Mouse (Mus musculus): Measurements from ENCODE around the gene Phf21a. TPM values are rescaled to one million over a fixed set of nuclear protein-coding genes. Genes with fewer than 3 reads are reported as not detected.

Phf21a gene
- total RNA-seq, 2 experiments from 2014 or later, result 48.8 to 81.2 TPM

DNA sequence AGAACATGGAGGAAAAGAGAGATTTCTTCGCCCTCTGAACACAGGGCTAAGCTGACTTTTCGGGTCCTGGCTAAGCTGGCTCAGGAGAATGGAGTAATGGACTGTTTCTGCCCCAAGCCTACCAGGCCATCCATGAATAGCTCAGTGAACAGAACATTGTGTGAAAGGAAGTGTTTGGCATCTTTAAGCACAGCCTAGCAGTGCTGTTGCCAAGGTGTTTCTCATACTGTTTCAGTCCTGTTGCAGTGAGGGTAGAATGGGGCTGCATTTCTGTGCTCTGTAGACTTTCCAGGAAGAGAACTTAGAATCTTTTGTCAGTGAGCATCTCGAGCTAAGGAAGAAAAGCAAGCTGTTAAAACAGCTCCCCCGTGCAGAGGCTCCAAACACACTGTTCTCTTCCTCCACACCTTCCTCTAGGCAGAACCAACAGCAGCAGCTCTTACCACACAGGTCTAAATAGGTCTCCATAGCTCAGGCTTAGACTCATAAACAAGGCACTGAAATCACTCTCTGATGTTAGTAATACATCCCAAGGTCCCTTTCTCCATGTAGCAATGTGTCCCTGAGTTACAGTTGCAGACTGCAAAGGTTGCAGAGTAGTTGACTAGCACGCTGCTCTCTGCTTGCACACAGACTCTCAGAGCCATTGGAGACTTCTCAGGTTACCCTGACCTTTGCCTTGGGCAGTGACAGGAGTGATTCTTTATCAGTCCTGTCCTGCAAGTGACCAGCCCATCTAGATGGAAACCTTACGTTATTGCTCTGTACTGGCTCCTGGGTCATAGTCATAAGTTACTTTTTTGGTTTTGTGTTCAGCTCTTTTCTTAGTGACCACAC, 256.9 kb downstream of the Phf21a start:
- ATAC-seq (ENCODE audit: poor library complexity, severe bottlenecking), result no peak

DNA sequence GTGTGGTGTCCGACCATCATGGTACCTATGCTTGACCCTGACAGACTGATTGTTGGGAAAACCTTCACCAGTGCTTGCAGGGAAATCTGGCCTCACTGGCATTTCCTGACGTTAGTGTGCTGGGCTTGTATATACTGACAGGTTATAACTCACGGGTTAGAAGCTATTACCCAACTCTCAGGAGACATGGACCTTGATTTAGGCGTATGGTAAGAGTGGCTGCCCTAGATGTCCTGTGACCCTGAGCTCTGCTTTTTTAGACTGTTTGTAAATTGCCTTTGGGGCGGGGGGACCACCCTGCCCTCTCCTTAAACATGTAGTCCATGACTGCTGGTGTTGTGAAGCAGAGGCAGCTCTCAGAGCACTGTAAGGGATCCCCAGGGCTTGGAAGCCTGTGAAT, 257.8 kb downstream of the Phf21a start:
- ATAC-seq (ENCODE audit: poor library complexity, severe bottlenecking), result no peak

- no peak for ATAC-seq (ENCODE audit: poor library complexity, severe bottlenecking)
Observed at GRCm38 (mm10) chr2:92353402-92353801, 260.5 kb downstream of the Phf21a start.

DNA sequence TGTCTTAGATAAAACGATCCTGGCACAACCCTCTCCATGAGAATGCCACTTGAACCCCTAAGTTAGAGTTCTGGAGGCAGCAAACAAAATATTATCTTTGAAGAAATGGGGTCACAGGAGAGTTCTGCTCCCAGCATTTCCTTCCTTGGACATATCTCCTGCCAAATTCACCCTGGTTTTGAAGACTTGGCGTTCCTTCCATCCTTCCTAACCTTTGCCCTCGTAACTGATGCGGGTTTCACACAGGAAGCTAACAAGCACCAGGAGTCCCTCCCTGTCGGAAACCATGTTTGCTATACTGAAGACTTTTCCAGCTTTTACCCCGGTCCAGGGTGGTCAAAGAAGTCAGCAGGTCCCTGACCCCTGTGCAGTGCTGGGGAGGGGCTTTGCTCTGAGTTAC, 261.3 kb downstream of the Phf21a start:
- no peak for ATAC-seq (ENCODE audit: poor library complexity, severe bottlenecking)

- no peak for ATAC-seq (ENCODE audit: poor library complexity, severe bottlenecking)
Observed at GRCm38 (mm10) chr2:92359301-92359700, 266.4 kb downstream of the Phf21a start.

GRCm38 (mm10) chr2:92360186-92360823, 267.4 kb downstream of the Phf21a start:
- no peak for ATAC-seq (ENCODE audit: poor library complexity, severe bottlenecking)

- no peak for ATAC-seq (ENCODE audit: poor library complexity, severe bottlenecking)
Observed at GRCm38 (mm10) chr2:92360893-92361292, 268.0 kb downstream of the Phf21a start.

- ATAC-seq (ENCODE audit: poor library complexity, severe bottlenecking), result no peak
Observed at GRCm38 (mm10) chr2:92361795-92362194, 268.9 kb downstream of the Phf21a start.

GRCm38 (mm10) chr2:92362571-92363228, 269.8 kb downstream of the Phf21a start:
- ATAC-seq (ENCODE audit: poor library complexity, severe bottlenecking), result no peak

DNA sequence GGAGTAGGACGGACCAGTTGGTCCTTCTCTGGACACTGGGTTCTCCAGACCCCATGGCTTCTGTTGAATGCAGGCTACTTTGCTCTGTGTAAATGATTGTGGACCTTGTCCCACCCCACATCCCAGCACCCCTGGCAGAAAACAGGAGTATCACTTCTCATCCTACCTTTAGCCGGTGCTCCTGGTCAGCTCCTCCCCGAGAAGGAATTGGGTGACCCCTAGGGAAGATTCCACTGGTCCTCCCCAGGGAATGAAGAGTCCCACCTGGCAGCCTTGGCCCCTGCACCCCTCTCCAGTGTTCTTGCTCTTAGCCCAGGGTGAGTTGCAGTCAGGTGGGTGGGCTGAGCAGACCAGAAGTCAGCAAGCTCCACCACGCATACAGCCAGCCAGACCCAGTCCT, 271.2 kb downstream of the Phf21a start:
- ATAC-seq (ENCODE audit: poor library complexity, severe bottlenecking), result no peak

DNA sequence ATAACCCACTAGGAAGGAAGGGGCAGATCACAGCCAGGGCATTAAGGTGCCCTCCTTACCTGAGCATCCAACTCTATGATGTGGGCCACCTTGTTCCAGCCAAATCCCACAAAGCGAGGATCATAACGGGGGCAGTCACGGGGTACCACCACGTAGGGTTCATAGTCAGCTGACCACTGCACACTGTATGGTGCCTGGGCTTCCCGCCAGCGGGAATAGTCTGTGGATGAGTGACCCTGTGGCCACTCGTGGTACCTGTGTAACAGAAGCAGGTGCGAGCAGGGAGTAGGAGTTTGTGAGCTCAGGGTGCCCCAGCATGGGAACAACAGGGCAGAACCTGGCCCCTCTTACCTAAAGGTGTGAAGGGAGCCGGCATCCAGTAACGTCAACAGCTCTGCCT, 272.7 kb downstream of the Phf21a start:
- no peak for ATAC-seq (ENCODE audit: poor library complexity, severe bottlenecking)

GRCm38 (mm10) chr2:92367383-92368029, 274.6 kb downstream of the Phf21a start:
- ATAC-seq (ENCODE audit: poor library complexity, severe bottlenecking), result no peak

GRCm38 (mm10) chr2:92370375-92370774, 277.5 kb downstream of the Phf21a start:
- no peak for ATAC-seq (ENCODE audit: poor library complexity, severe bottlenecking)

DNA sequence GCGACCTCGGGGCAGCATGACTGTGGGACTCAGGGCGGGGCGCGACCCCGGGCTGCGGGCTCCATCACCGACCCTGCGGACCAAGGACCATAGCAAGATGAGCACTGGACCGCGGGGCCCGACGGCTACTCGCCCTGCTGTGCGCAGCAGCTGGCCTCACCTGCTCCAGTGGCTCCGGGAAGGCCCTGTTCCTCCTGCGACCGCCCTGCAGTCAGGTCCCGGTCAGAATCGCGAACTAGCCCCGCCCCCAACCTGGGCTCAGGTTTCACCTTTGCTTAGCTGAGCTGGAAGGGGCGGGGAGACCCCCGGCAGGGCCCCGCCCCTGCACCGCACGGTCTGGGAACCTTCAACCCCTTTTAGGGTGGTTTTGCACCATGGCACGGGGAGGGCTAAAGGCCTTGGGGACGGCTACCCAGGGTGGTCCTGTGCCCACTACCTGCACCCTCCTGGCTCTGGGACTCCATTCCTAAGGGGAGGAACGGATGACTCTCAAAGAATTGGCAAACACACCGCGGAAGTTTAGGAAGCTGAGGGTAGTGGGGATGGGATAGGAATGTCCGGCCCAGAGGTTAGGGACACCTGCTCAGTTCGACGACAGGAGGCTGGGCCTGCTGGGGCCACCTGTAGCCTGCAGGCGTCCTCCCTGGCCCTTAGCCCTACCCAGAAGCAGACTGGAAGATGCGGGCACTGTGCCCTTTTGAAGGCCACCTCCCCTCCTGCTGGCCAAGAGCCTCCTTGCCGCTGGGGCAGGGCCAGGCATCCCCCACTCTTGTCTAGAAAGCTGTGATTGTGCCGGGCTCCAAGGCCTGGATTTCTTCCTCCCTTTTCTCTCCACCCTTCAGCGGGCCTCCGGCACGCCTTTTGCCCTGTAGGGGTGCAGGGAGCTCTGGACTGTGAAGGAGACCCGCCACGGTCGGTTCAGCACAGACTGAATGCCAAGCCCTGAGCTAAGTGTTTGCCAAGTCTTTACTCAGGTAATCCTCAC, 278.2 kb downstream of the Phf21a start:
- no peak for ATAC-seq (ENCODE audit: poor library complexity, severe bottlenecking)

DNA sequence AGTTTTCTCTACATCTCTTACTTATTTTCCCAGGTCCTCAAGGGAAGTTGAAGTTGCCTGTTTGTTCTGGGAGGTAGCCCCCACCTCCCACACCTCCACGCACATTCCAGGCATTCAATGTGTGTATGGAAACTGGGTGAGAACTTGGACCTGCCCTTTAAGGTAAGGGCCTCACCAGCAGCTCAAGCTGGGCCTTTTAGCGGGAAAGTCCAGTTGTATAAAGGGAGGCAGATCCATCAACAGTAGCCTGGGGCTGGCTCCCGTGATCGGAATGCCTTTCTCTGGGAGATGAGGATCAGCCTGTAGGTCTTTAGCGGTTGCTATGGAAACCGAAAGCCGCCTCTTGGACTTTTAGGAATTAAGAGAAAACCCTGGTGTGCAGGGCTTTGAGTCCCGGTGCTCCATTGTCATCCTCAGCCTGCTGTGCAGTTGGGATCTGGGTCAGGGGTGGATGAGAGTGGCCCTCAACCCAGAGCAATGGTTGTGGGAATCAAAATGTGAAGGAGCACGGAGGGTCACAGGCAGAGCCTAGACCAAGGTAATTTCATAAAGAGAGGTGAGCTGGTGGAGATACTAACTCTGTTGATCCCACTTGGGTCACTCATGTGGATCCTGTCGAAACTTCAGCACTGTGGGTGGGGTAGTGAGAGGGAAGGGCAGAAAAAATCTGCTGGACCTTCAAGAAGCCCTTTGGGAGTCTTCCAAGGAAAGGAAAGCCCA, 279.2 kb downstream of the Phf21a start:
- no peak for ATAC-seq (ENCODE audit: poor library complexity, severe bottlenecking)

DNA sequence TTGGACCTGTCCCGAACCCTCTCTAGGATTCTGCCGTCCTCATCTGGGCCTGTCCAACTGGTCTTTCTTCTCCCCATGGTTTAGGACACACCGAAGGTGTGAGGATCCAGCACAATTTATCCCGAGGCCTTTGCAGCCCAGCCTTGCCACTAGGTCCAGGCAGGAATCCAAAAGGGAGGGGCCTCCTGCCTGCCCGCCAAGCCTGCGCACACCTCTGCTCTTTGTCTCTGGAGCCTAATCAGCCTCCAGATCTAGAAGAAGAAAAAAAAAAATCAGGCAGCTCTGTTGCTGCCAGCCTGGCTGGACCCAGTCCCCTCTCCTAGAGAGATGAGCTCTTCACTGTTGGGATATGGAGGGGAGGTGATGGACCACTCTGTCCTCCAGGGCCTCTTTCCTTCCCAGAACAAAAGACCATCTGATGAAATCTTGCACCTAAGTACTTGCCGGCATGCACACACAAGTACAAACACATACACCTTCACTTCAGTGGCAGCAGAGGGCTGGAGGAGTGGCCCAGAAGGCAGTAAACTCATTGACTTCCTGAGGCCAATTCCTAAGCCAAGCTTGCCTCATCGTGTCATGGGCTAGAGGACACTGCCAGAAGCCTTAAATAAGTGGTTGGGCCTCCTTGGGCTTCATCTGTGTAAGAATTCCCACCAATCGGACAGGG, 280.0 kb downstream of the Phf21a start:
- ATAC-seq (ENCODE audit: poor library complexity, severe bottlenecking), result no peak

GRCm38 (mm10) chr2:92373437-92373813, 280.5 kb downstream of the Phf21a start:
- no peak for ATAC-seq (ENCODE audit: poor library complexity, severe bottlenecking)

GRCm38 (mm10) chr2:92374514-92374913, 281.6 kb downstream of the Phf21a start, which contains the start of the genes Pex16 and Large2:
TSS of gene Pex16 (plus strand) at chr2:92374676.
TSS of gene Large2 (minus strand) at chr2:92374869.
- ATAC-seq (ENCODE audit: poor library complexity, severe bottlenecking), result peak; percentile 34; the same call in 1 of the 2 replicates

All from megakaryocyte, adult 5-6 weeks (primary cell).